Mouse (Mus musculus): ENCODE data around the gene Exoc6.
"Not testable (repeated sequence)": the region's sequence is repeated elsewhere in the genome, so short reads cannot be mapped to it uniquely, and the experiment has no call there.

Gene Exoc6

DNA sequence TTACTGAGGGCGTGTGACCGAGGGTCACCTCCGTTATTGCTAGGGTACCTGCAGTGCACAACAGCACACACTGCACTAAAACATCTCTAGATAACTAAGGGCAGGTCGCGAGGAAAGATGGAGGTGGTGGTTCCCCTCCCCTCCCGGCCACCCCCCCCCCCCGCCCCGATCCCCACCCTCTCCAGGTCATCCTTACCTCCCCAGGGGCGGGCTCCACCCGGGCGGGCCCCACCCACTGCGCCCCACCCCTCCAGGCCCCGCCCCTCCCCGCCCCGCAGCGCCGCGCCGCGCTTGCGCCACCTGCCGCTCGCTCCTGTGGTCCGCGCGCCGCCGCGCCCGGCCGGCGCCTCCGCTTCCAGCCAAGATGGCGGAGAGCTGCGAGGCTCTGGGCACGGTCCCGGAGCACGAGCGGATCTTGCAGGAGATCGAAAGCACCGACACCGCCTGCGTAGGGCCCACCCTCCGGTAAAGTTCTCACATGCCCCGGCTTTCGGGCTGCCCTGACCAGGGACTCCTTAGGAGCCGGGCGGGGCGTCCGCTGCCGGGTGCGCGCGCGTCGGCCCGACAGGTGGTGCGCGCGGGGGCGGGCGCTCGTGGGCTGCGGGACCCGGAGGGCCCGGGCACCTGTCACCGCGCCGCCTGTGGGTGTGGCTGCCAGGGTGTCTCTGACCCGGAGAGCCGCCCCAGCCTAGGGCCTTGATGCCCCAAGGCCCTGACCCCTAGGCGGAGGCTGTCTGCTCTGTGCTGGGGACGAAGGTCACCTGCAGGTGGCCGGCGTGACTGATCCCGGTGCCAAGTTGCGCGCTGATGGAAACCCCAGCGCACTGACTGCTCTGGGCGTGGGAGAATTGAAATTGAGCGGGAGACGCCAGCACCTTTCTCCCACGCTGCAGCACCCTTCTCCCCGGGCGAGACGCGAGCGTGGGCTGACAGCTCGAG, at the start of gene Exoc6:
Gene Exoc6, plus strand, starts transcription at position 318 of the 939 bp plus-strand sequence.
- DNase-seq (ENCODE audit: low read depth, low spot score) = peak; percentile 75

DNA sequence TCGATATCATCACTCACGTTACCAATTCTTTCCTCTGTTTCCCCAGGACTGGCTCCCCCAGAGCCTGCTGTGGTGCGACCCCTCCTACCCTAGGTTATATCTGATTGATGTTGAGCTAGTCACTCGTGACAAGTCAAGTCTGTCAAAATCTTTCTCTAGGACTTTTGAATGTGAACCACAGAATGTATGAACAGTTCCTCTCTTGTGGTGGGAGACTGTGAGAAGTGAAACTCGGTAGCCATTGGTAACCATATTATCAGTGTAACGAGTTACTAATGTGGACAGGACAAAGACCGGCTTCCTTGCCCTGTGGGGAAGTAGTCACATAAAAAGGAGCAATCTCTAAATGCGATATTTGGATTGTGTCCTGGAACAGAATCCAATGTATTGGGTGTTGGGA, 47.2 kb upstream of the Exoc6 start:
- no peak for DNase-seq (ENCODE audit: low read depth, low spot score)

DNA sequence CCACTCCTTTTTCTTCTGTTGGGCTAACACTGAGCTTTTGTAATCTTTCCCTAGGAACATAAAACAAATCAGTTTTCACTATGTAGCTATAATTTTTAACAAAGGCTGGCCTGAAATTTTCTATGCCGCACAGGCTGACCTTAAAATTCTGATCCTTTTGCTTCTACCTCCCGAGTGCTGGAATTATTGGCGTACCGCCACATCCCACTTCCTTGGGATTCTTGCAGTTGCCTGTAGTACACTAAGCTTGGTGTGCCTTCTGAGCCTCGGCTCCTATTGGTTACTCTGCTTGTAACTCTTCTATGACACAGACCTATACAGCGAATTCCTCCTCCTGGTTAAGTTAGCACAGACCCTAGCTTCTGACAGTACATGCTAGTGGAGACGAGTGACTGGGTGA, 44.2 kb upstream of the Exoc6 start:
- DNase-seq (ENCODE audit: low read depth, low spot score) = peak; percentile 17

DNA sequence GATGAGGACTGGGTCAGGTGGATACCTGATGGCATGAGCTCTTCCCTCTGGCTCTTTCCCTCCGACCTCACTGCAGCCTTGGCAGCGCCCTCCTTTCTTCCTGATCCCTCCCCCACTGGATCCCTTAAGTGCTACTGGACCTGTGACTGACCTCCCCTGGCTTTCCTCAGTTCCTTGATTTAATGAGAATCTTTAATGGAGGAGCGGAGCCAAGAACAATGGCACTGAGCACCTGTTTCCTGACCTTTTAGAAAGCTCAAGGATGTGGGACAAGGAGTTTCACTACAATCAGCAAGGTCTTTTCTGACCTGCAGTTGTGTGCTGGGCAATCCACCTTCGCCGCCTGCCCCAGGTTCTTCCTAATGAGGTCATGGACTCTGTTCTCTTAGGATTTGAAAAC, 43.6 kb upstream of the Exoc6 start:
- peak; percentile 19 for DNase-seq (ENCODE audit: low read depth, low spot score)

DNA sequence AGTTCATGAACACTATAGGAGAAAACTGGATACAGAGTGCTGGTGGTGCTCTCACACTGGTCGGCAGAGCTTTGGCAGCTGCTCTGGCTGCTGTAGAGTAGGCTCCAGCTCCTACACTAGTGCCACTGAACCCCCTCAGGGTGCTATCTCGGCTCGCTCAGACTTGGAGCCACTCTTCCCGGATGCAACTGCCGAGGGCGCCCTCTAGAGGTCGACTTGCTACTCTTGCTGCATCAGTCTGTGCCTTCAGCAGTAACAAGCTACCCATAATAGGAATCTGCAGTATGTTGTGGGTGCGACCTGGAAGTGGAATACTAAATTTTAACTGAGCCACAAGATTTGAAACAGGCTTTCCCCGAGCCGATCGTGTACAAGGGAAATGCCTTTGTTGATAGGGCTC, 40.5 kb upstream of the Exoc6 start:
- peak; percentile 94 for DNase-seq (ENCODE audit: low read depth, low spot score)

DNA sequence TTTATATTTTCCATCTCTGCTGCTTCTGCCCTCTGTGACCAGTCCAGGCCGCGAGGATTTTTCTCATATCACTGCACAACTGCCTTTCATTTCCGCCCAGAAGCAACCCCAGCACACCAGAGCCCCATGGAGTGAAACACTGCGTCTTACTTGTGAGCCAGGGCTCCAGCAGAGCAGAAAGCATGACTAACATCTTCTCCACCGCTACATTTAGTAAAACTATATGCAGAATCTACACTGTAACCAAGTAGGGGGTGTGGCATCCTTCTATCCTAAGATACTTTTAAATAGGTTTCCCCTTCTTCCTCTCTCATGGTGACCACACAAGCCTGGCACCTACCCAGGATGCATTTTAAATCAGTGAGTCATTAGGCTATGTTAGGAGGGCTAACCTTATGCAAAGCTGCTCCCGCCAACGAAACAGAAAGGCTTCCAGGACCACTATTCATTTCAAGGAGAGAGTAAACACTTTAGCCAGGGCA, 35.4 kb upstream of the Exoc6 start:
- no peak for DNase-seq (ENCODE audit: low read depth, low spot score)

DNA sequence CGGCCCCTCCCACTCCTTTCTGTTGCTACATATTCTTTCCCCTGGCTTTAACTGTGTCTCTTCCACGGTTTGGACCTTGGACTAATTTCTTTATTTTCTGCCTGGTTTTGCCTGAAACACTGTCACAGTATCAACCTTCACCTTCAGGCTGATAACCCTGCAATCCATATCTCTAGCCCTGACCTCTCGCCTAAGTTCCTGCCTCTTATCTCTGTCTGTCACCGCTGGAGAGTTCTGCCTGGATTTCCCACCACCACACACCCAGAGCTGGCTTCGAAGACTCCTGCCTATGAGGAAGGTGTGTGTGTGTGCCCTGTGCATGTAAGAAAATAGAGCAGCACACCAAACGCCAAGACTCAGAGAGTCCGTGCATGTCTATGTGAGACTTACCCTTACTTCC, 32.8 kb upstream of the Exoc6 start:
- DNase-seq (ENCODE audit: low read depth, low spot score) = no peak

DNA sequence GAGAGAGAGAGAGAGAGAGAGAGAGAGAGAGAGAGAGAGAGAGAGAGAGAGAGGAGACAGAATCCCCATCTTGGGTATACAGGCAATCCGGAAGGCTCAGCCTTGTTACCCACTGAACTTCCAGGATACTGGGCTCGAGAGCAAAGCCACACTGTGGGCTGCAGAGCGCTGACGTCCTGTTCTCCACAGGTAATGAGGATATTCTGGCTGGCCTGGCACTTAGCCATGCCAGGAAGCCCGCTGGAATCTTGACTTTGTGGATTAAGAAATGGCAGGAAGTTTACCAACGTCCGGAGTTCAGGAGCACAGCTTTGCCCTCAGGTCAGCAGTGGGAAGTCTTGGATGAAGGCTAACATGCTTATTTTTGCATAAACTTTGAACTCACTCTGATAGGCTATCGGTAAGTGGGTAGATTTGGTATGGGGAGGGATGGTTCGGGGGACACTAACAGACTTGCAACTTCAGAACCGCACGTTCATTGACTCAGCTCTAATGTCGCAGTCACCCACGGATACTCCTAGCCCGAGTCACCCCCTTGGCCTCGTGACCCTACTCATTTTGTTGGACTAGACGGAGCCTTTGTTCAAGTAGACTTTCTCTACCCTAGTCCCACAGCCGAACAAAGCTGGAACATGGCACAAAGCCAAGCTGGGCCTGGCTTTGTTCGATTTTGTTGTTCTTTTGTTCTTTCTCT, 29.3 kb upstream of the Exoc6 start:
- no peak for DNase-seq (ENCODE audit: low read depth, low spot score)

DNA sequence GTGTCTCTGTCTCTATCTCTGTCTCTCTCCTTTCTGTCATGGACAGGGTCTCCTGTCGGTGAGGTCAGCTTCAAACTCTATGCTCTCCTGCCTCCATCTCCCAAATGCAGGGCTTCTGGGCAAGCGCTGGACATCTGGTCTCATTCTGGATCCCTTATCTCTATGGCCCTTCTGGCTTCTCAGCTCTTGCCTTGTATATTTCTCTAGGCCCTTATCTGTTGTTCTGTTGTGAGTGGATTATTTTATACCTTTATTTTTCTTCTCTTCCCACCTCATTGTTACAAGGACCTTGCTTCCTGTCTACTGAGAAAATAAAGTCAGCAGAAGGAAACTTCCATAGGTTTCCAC, 28.8 kb upstream of the Exoc6 start:
- no peak for DNase-seq (ENCODE audit: low read depth, low spot score)

DNA sequence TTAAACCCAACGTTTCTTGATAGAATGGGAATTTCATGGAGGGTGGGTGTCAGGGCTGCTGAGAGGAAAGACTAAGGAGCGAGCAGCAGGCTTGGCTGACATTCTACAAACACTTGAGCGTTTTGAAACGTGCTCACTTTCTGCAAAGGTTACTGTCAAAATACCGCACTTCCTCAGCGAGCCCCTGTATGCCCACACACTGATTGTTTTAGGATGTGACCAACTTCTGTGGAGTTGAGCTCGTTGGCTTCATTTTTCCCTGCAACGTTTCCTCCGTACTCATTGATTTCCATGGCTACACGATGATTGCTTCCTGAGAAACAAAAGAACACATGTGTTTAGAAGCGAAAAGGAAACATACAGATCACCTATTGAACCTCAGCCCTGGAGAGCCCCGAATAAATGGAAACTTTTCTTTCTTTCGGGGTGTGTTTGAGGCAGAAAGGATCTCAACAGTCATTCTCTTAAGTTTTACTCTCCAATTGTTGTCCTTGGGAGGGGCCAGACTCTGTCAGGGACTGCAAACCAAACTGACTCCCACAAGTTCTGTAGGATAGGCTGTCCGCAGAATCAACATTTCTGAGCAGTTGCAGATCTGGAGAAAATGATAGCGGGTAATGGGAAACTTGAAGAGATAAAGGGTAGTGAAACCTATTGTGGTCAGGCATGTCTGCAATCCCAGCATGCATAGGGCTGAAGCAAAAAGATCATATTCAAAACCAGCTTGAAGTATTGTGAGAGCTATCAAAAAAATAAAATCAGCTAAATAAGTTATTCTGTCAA, 26.7 kb upstream of the Exoc6 start:
- DNase-seq (ENCODE audit: low read depth, low spot score) = no peak

DNA sequence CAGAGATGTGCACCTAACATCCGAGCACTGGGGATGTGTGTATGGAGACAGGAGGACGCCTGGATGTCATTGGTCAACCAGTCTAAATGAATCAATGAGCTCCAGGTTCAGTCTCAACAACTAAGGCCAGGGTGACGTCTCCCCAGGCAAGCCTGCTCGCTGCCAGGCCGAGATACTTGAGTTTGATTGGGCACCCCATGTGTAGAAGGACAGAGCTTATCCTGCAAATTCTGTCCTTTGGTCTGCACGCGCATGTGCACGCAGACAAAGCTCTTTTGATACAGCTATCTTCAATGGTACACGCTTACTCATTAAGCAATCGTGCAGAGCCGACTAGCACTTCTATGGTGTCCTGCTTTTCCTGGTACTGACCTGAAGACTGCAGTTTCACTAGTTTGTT, 24.3 kb upstream of the Exoc6 start:
- no peak for DNase-seq (ENCODE audit: low read depth, low spot score)

DNA sequence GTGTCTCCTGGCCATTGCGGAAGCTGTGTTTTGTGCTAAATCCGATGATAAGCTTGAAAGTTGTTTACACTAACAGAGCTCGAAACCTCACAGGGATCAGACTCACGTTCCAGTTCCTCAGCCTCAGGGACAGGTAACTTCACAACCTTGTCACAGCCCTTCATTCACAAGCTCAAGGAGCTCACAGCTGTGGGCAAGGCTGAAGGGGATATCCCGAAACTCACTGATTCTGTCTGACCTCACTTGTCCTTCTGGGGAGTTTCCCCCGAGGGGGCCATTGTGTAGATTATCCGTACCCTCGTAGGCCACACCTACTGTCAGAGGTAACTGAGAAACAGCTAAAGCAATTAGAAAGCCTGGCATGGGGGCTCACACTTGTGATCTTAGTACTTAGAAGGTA, 23.4 kb upstream of the Exoc6 start:
- peak; percentile 38 for DNase-seq (ENCODE audit: low read depth, low spot score)

DNA sequence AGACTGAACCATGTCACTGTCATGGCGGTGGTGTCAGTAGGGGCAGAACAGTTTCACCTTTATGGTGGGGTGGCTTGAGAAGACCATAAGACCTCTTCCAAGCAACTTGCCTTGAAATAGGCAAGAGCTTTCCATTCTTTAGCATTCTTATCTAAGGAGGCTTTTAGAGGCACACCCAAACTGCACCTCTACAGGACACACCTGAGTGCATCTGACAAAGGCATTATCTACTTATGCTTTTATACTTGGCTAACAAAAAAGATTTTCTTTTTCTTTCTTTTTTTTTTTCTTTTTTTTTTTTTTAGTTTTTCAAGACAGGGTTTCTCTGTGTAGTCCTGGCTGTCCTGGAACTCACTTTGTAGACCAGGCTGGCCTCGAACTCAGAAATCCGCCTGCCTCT, 22.5 kb upstream of the Exoc6 start:
- not testable (repeated sequence) for DNase-seq (ENCODE audit: low read depth, low spot score)

DNA sequence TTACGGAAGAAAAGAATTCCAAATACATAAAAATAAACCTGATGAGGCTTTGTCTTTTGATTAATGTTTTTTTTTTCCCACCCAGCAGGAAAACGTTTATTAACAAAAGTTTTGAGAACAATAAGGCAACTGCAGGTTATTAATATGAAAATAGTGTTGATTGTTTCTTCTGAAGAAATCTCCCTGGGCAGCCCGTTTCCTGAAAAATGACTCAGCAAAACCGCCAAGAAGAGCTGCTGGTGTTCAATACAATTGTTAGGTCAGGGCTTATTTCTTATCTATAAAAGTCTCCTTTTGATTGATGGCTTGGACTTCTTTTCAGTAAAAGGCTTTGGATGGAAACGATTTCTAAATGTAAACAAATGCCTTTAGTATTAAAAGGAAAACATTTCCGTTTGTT, 21.6 kb upstream of the Exoc6 start:
- DNase-seq (ENCODE audit: low read depth, low spot score) = no peak

DNA sequence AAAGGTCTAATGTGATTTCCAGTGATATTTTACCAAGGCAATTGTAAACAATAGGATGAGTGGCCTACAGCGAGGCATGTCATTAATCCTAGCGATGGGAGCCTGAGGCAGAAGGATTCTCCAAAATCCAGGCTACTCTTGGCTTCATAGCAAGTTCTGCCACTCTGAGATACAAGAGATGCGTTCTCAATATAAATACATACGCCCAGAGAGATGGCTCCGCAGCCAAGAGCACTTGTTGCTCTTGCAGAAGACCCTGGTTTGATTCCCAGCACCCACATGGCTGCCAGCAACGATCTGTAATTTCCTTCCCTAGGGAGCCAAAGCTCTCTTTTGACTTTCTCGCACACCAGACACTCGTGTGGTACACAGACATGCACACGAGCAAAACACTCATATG, 20.9 kb upstream of the Exoc6 start:
- no peak for DNase-seq (ENCODE audit: low read depth, low spot score)

DNA sequence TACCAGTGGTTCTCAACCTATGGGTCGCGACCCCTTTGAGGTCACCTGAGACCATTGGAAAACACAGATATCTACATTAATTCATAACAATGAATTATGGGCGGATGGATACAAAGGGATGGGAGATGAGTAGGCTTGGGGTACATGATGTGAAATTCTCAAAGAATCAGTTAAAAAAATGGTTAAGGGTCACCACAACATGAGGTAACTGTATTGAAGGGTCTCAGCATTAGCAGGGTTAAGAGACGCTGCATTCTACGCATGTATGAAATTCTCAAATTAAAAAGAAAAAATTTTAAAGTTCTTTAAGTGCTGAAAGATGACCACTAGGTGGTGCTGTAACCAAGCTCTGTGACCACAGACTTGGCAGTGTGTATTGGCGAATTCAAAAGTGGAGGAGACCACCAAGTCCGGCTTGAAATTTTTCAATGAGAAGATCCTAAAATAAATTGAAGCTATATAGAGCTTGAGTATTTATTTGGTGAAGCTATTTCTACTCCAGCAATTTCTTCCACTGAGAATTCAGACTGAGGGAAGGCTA, 20.2 kb upstream of the Exoc6 start:
- DNase-seq (ENCODE audit: low read depth, low spot score) = peak; percentile 56

DNA sequence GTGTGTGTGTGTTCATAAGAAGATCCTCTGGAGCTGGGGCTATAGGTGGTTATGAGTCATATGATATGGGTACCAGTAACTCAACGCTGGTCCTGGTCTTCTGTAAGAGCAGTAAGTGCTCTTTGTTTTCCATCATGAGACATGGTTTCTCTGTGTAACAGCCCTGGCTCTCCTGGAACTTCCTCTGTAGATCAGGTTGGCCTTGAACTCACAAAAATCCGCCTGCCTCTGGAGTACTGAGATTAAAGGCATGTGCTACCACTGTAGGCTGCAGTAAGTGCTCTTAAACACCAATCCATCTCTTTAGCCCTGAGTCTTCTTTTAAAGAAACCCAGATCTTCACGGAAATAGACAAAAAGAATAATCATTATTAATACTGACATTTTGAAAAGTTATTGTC, 19.6 kb upstream of the Exoc6 start:
- DNase-seq (ENCODE audit: low read depth, low spot score) = no peak

DNA sequence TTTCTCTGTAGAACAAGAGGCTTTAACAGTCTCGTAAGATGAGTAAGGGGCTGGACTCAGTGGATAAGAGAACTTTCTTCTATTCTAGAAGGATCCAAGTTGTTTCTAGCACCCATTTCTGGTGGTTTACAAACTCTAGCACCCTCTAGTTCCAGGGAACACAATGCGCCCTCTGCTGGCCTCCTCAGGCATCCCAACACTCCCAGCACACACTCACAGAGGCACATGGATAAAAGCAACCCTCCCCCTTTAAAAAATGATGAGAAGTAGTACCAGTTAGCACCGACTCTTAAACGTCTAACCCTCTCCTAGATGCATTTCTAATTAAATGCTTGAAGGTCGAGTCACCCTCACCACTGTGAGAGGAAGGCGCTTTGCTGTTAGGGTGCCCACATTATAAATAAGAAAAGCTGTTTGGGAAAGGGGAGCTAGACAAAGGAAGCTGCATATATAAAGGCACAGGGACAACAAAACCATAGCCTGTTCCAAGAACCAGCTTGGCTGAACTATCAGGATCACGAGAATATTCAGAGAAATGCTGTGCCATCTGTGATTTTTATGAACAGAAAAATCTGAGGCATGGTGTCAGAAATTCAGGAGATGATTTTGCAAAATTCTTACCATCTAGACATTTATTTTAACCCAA, 18.9 kb upstream of the Exoc6 start:
- DNase-seq (ENCODE audit: low read depth, low spot score) = peak; percentile 74

DNA sequence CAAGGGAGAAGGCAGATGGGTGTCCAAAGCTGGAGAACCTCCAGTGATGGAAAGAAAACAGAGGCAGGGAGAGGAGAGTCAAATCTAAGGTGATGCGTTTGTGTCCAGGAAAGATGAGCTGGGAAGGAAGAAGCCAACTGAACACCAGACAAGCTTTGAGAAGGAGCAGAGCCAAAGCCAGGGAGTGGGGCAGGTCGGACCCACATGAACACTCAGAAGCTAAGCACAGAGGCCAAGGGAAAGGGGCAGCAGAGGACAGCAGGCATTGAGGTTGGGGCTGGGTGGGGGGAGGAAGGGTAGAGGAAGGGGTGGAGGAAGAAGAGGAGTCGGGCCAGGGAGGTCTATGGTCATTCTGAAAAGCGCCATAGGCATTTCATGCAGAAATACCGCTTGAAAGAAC, 17.0 kb upstream of the Exoc6 start:
- DNase-seq (ENCODE audit: low read depth, low spot score) = no peak

DNA sequence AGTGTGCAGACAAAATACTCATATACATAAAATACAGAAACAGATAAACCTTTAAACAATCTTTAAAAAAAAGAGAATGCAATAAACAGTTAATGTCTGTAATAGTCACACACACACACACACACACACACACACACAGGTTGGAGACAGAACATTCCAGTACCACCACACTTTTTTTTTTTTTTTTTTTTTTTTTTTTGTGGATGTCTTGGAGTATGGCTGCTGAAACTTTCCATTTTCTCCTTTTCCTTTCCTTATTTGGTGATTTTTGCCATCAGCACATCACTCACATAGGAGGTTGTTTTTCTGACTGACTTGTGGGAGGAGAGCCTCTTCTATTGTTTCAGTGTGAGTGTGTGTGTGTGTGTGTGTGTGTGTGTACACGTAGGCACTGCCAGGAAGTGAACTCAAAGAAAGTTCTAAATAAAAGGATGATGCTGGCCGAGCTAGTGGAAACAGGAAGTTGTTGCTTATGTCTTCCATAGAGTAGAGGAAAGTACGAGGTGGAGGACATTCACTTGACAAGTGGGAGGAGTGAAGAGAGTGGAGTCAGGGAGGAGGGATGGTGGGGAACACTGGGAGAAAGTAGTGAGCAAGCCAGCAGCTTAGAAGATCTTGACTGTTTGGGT, 15.4 kb upstream of the Exoc6 start:
- DNase-seq (ENCODE audit: low read depth, low spot score) = no peak

DNA sequence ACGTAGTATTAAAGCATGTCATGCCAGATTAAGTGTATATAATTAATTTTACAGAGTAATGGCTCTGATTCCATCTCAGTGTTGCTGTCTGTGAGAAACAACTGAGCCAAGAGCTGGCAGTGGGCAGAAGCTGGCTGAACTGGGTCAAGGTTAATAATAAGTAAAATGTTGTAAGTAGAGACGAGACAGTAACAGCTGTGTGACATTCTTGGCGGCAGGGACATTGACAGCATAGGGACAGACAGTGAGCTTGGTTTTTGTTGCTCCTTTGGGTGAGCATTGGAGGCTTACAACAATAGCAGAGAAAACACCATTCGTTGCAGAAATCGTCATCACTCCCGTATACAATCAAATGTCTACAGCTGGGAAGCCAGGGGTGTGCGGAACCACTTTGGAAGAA, 13.8 kb upstream of the Exoc6 start:
- no peak for DNase-seq (ENCODE audit: low read depth, low spot score)

Measured in R1 (cell line).